Mouse (Mus musculus) lung, embryonic 15.5 days (tissue): ENCODE data around the gene Glipr1. TPM values are rescaled to one million over a fixed set of nuclear protein-coding genes. Genes with fewer than 3 reads are reported as not detected.

ENCODE experiments used
- ATAC-seq: fragments of 200-750 bp; cut with Nextera tagmentation; 2 replicates; pipeline ENCODE4 v1.8.0; 2017; ENCODE audit warnings: moderate number of reproducible peaks, borderline replicate concordance; ENCODE audit not compliant: low FRiP score, low TSS enrichment; ENCODE audit errors: extremely low read depth
- H3K27ac ChIP-seq: fragments of 300-500 bp; sonication (generic); 2 replicates; pipeline ENCODE4 v1.5.1; 2015; ENCODE audit warnings: moderate library complexity, mild to moderate bottlenecking, inconsistent platforms
- H3K27me3 ChIP-seq: fragments of 300-500 bp; sonication (generic); 2 replicates; pipeline ENCODE4 v1.6.1; 2015; ENCODE audit warnings: inconsistent platforms
- H3K36me3 ChIP-seq: fragments of 300-500 bp; sonication (generic); 2 replicates; pipeline ENCODE4 v1.6.1; 2015; ENCODE audit warnings: inconsistent platforms
- H3K4me1 ChIP-seq: fragments of 300-500 bp; sonication (generic); 2 replicates; pipeline ENCODE4 v1.6.1; 2015; ENCODE audit warnings: inconsistent platforms
- H3K4me2 ChIP-seq: fragments of 300-500 bp; sonication (generic); 2 replicates; pipeline ENCODE4 v1.6.1; 2015; ENCODE audit warnings: inconsistent platforms, mild to moderate bottlenecking, moderate library complexity
- H3K4me3 ChIP-seq: fragments of 300-500 bp; sonication (generic); 2 replicates; pipeline ENCODE4 v1.5.1; 2015; ENCODE audit warnings: mild to moderate bottlenecking, inconsistent platforms
- H3K9ac ChIP-seq: fragments of 300-500 bp; sonication (generic); 2 replicates; pipeline ENCODE4 v1.6.1; 2015; ENCODE audit warnings: inconsistent platforms
- H3K9me3 ChIP-seq: fragments of 300-500 bp; sonication (generic); 2 replicates; pipeline ENCODE4 v1.6.1; 2016; ENCODE audit warnings: inconsistent platforms
- WGBS: fragments of 180-500 bp; shearing (Covaris S2); methylation state at CpG from one replicate; pipeline ENCODE4 v1.1.7; 2015; 5-methylcytosine and 5-hydroxymethylcytosine counted together
- polyA plus RNA-seq: library from polyadenylated mRNA; unstranded; fragments of >200 nt; fragmentation: Nextera tagmentation; extraction: Ambion mirVana; gene quantifications from 2 replicates; pipeline ENCODE4 v1.2.1, GENCODE M21; 2015

The Glipr1 gene
- polyA plus RNA-seq, 1 experiment from 2014 or later: 3.3 TPM

DNA sequence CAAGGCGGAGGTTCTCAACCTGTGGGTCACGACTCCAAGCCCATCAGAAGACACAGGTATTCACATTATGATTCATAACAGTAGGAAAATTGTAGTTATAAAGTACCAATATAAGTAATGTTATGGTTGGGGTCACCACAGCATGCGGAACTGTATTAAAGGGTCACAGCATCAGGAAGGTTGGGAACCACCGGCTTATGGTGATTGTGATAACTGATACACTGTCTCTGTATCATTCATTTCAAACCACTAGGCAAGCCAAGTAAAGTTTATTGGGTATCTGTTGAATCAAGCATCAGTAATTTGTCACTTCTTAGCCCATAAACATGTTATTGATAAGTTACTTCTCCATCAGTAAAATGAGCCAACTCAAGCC is 44.4 kb downstream of the Glipr1 start:
- no peak overlapping the region for H3K4me2 ChIP-seq

DNA sequence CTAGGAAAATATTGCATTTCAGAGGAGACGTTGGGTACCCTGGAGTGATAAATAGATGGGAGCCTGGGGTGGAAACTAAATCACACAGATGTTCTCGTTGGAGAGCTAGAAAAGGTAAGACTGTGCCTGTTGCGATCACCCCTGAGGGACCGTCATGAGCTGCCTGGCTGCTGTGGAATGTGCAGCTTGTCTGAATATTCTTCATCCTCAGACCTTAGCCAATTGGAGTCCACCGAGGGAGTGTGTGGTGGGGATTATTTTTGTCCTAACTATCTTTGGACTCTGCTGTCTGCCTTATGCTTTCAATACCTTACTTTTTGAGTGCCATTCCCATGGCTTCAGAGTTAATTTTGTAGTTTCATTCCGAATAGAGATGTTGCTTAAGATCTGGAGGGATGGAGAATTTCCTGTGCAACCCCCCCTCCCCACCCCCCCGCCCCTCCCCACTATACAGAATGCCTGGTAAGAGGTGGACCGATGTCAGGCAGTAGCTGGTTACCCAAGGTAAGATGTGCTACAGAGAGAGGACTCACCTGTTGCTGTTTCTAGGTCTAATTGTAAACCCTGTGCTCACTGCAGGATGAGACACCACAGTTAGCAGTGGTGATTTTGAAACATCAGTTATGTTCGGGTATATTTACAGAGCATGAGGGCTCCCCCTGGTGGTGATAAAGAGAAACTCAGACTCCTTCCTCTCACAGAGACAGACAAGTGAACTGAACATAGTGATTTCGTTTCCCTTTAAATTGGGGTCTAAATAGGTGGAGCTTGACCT is 45.0 kb downstream of the Glipr1 start:
- H3K4me2 ChIP-seq: no peak overlapping the region
- H3K4me3 ChIP-seq: no peak overlapping the region
- no peak overlapping the region for H3K9ac ChIP-seq
- no peak overlapping the region for H3K27ac ChIP-seq
- H3K4me1 ChIP-seq: peaks cover 16% of the 10 kb centered on the region; the same call in 1 of the 2 replicates
- no peaks in the 10 kb centered on the region for H3K27me3 ChIP-seq
- H3K36me3 ChIP-seq: no peaks in the 10 kb centered on the region
- no peaks in the 10 kb centered on the region for H3K9me3 ChIP-seq
- peak; percentile 32; the same call in 1 of the 2 replicates for ATAC-seq
- WGBS: 47% methylated on average over 10 of the region's 10 CpGs

More for the DNA sequence above, 44.4 kb downstream of the Glipr1 start:
- H3K9me3 ChIP-seq: no peaks in the 10 kb centered on the region
- WGBS: 33% methylated on average over 4 of the region's 4 CpGs
- no peak overlapping the region for H3K9ac ChIP-seq
- H3K27me3 ChIP-seq: no peaks in the 10 kb centered on the region
- no peak overlapping the region for H3K4me3 ChIP-seq
- no peak overlapping the region for H3K27ac ChIP-seq
- H3K4me1 ChIP-seq: peaks cover 16% of the 10 kb centered on the region; the same call in 1 of the 2 replicates
- no peaks in the 10 kb centered on the region for H3K36me3 ChIP-seq
- no peak for ATAC-seq

DNA sequence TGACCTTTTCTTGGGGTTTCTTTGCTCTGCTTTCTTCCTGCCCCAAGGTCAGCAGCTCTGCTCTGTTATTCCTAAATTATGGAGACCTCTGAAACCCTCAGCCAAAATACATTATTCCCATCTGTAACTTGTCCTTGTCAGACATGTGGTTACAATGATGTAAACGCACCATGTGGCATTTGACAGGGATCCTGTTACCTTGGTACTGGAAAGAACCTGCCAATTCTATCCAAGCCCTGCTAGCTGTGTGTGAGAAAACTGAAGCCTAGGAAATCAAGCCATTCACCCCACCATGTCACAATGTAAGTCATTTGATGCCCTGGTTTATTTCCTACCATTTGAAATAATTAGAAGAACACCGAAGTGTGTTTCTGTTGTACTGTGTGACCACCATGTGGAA is 46.6 kb downstream of the Glipr1 start:
- 79% methylated on average over 2 of the region's 2 CpGs for WGBS
- no peaks in the 10 kb centered on the region for H3K36me3 ChIP-seq
- no peak overlapping the region for H3K4me2 ChIP-seq
- no peak for ATAC-seq
- H3K27ac ChIP-seq: no peak overlapping the region
- H3K9me3 ChIP-seq: no peaks in the 10 kb centered on the region
- H3K9ac ChIP-seq: no peak overlapping the region
- no peaks in the 10 kb centered on the region for H3K27me3 ChIP-seq
- peaks cover 16% of the 10 kb centered on the region; the same call in 1 of the 2 replicates for H3K4me1 ChIP-seq
- H3K4me3 ChIP-seq: no peak overlapping the region

DNA sequence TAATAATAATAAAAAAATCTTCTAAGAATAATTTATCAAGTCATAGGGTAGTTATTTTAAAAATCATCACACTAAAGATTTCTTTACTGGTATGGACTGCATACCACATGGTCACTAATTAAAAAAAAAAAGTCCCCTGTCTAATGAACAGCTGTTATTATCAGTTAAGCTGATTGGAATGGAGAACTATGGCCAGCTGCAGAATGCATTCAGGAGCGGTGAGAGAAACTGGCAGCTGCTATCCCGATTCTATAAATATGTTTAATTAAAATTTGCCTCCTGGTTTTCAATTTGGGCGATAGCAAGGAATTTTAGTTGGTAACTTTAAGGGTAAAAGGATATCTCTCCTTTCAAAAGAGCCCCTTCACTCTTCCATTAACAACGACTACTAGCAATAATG is 53.4 kb downstream of the Glipr1 start:
- H3K4me1 ChIP-seq: no peaks in the 10 kb centered on the region
- 69% methylated on average over 4 of the region's 4 CpGs for WGBS
- H3K36me3 ChIP-seq: no peaks in the 10 kb centered on the region
- no peak overlapping the region for H3K9ac ChIP-seq
- H3K4me3 ChIP-seq: no peak overlapping the region
- ATAC-seq: no peak
- no peaks in the 10 kb centered on the region for H3K9me3 ChIP-seq
- H3K27ac ChIP-seq: no peak overlapping the region
- H3K4me2 ChIP-seq: no peak overlapping the region
- no peaks in the 10 kb centered on the region for H3K27me3 ChIP-seq

DNA sequence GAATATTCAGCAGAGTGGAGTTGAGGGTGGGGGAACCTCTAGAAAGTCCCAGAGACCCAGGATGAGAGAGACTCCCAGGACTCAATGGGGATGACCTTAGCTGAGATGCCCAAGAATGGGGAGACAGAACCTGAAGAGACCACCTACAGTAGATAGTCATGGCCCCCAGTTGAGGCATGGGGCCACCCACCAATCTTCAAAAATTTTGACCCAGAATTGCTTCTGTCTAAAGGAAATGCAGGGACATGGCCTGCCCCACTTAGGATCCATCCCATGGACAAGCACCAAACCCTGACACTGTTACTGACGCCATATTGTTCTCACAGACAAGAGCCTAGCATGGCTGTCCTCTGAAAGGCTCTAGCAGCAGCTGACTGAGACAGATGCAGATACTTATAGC is 54.4 kb downstream of the Glipr1 start:
- H3K4me1 ChIP-seq: no peaks in the 10 kb centered on the region
- no peak overlapping the region for H3K4me3 ChIP-seq
- H3K4me2 ChIP-seq: no peak overlapping the region
- ATAC-seq: no peak
- WGBS: 74% methylated on average over 1 of the region's 1 CpGs
- no peaks in the 10 kb centered on the region for H3K36me3 ChIP-seq
- no peak overlapping the region for H3K27ac ChIP-seq
- no peak overlapping the region for H3K9ac ChIP-seq
- no peaks in the 10 kb centered on the region for H3K27me3 ChIP-seq
- H3K9me3 ChIP-seq: no peaks in the 10 kb centered on the region

DNA sequence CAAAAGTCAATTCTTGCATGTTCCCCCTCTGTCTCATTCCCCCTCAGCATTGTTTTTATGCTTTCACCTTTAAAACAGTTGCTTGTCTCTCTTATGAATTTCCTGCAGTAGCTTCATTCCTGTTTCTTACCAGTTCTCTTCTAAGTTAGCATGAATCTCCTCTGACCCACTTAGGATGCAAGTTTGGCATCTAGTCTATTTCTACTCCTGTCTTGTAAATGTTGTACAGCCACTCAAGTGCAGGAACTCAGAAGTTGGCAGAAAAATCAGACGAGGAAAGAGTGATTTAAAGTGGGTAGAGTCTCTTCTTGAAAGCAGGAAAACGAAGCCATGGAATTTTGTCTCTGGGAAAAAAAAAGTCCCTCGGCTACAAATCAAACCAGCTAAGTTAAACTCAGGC is 56.9 kb downstream of the Glipr1 start:
- Histone ChIP-seq H3K4me2 (no peak overlapping the region), H3K9ac (no peak overlapping the region), H3K36me3 (no peaks in the 10 kb centered on the region), H3K9me3 (no peaks in the 10 kb centered on the region), H3K27ac (no peak overlapping the region), H3K27me3 (no peaks in the 10 kb centered on the region), H3K4me3 (no peak overlapping the region), H3K4me1 (no peaks in the 10 kb centered on the region)
- no peak for ATAC-seq
- 25% methylated on average over 3 of the region's 3 CpGs for WGBS

DNA sequence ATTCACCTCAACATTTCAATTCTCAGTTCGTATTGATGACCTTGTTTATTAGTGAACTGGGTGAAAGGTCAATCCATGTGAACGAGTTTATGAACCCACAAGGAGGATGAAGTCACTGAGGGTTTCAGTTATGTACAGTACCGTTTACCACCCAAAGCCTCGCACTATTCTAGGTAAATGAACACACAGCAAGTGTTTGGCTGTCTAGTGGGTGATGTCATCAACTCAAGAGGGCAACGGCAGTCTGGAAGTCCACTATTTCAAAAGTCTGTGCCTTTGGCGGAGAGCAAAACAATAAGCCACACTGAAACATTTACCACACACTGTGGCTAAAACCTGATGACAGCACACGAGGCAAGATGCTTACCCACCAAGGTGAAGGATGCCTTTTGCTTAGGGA is 59.4 kb downstream of the Glipr1 start:
- WGBS: 69% methylated on average over 7 of the region's 7 CpGs
- no peaks in the 10 kb centered on the region for H3K36me3 ChIP-seq
- H3K4me3 ChIP-seq: no peak overlapping the region
- H3K27ac ChIP-seq: no peak overlapping the region
- H3K4me1 ChIP-seq: no peaks in the 10 kb centered on the region
- no peak overlapping the region for H3K4me2 ChIP-seq
- H3K9ac ChIP-seq: no peak overlapping the region
- no peak for ATAC-seq
- H3K9me3 ChIP-seq: no peaks in the 10 kb centered on the region
- no peaks in the 10 kb centered on the region for H3K27me3 ChIP-seq

DNA sequence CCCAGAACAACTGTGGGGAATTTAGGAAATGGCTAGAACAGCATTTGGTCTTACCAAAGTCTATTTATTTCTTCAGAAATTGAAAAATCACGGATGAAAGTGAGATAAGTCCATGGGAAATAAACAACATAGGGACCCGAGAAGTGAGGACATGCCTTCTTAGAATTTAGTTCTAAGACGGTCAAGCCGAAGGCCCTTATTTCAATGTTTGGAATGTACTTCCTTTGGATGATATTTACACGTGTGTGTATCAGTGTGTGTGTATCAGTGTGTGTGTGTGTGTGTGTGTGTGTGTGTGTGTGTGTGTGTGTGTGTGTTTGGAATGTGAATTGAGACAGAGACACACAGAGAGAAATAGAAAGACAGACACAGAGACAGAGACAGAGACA is 65.3 kb downstream of the Glipr1 start:
- peak overlapping the region; percentile 37; the same call in 1 of the 2 replicates for H3K4me2 ChIP-seq
- H3K27me3 ChIP-seq: no peaks in the 10 kb centered on the region
- ATAC-seq: no peak
- H3K4me3 ChIP-seq: no peak overlapping the region
- H3K9me3 ChIP-seq: no peaks in the 10 kb centered on the region
- no peak overlapping the region for H3K9ac ChIP-seq
- H3K27ac ChIP-seq: peak overlapping the region; percentile 87
- H3K36me3 ChIP-seq: no peaks in the 10 kb centered on the region
- peaks cover 26% of the 10 kb centered on the region for H3K4me1 ChIP-seq
- WGBS: 18% methylated on average over 5 of the region's 5 CpGs

DNA sequence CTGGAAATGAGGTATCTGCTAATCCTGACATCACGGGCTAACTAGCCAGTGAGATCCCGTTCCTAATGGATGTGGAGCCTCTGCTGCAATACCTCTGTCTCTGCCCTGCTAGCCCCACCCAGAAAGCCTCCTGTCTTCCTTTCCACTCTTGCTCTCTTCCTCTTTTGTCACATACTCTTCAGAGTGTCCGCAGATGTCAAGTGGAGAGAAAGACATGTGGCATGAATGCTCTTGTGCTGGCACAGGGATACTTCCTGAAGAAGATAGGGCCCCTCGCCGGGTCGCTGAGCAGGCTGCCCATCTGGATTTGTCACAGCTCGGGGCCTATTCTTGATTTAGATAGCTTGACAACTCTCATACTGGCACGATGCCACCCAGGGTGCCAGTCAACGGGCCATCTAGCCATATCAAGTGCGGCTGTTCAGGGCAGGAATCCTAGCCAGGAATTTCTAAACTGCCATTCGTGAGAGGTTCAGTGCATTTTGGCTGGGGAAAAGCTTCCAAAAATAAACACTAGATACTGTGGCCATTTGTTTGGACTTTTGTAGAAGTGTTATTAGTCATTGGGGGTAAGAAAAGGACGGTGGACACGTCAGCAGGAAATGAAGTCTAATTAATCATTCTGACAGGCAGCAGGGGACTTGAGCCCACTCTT is 65.8 kb downstream of the Glipr1 start:
- H3K4me3 ChIP-seq: no peak overlapping the region
- no peak overlapping the region for H3K9ac ChIP-seq
- H3K4me1 ChIP-seq: peaks cover 26% of the 10 kb centered on the region
- H3K9me3 ChIP-seq: no peaks in the 10 kb centered on the region
- H3K4me2 ChIP-seq: peak overlapping the region; percentile 37
- no peaks in the 10 kb centered on the region for H3K27me3 ChIP-seq
- 16% methylated on average over 13 of the region's 13 CpGs for WGBS
- H3K27ac ChIP-seq: peak overlapping the region; percentile 87
- peak; percentile 90 for ATAC-seq
- no peaks in the 10 kb centered on the region for H3K36me3 ChIP-seq

DNA sequence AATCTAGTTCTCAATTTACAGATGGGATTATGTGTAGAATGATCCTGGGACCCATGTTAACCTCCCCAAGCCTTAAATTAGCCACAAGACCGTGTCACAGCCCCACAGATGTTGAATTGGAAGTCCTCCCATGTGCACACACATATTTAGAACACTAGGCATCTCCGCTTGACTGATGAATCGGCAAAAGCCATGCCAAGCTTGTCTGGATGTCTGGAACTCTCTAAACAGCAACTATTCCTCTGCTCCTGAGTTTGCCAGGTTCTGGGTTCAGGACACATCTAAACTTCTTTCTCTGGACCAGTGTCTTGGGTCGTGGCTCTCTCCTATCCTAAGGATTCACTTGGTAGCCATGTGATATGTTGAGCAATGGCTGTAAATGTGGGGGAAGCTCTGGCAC is 66.4 kb downstream of the Glipr1 start:
- no peaks in the 10 kb centered on the region for H3K9me3 ChIP-seq
- H3K4me1 ChIP-seq: peaks cover 26% of the 10 kb centered on the region
- no peak overlapping the region for H3K9ac ChIP-seq
- H3K4me2 ChIP-seq: no peak overlapping the region
- H3K4me3 ChIP-seq: no peak overlapping the region
- H3K36me3 ChIP-seq: no peaks in the 10 kb centered on the region
- ATAC-seq: 0 out of 2 replicates have a peak, but pooled peaks have one; percentile 7
- no peaks in the 10 kb centered on the region for H3K27me3 ChIP-seq
- peak overlapping the region; percentile 87 for H3K27ac ChIP-seq
- WGBS: 62% methylated on average over 4 of the region's 4 CpGs
